Mouse (Mus musculus) brain, embryonic 14.5 days (tissue): ENCODE measurements around the gene Cyp4a12a.
"Not testable (repeated sequence)": the region's sequence is repeated elsewhere in the genome, so short reads cannot be mapped to it uniquely, and the experiment has no call there.

Source experiments
- CTCF ChIP-seq: fragments of 200-500 bp; IDR thresholded peaks from 2 replicates; pipeline ENCODE4 v1.5.1; 2012; ENCODE audit warnings: inconsistent platforms, mild to moderate bottlenecking, moderate library complexity, borderline replicate concordance; ENCODE audit not compliant: insufficient read depth, insufficient read length; ENCODE audit errors: extremely low read depth
- POLR2A ChIP-seq: fragments of 200-500 bp; IDR thresholded peaks from 2 replicates; pipeline ENCODE4 v1.6.1; 2012; ENCODE audit warnings: mild to moderate bottlenecking, inconsistent platforms, borderline replicate concordance; ENCODE audit not compliant: poor library complexity, insufficient read depth, insufficient read length, severe bottlenecking; ENCODE audit errors: extremely low read depth

DNA sequence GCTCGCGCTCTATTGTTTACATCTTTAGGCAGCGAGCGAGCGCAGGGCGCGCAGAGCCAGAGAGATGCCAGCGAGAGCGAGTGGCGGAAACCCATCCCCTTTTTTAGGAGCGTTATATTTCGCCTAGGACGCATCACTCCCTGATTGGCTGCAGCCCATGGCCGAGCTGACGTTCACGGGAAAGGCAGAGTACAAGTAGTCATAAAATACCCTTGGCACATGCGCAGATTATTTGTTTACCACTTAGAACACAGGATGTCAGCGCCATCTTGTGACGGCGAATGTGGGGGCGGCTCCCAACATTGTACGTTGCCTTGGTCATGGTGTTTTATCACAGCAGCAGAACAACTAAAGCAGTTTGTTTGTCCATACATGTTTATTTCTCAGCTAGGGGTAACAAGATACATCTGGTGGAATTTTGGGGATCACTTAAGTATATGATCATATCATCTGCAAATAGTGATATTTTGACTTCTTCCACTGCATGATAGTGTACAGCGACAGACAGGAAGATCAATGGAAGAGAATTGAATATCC lies 17.5 kb upstream of the Cyp4a12a start:
- not testable (repeated sequence) for TF ChIP-seq CTCF, POLR2A
